In the genomic region with DNA sequence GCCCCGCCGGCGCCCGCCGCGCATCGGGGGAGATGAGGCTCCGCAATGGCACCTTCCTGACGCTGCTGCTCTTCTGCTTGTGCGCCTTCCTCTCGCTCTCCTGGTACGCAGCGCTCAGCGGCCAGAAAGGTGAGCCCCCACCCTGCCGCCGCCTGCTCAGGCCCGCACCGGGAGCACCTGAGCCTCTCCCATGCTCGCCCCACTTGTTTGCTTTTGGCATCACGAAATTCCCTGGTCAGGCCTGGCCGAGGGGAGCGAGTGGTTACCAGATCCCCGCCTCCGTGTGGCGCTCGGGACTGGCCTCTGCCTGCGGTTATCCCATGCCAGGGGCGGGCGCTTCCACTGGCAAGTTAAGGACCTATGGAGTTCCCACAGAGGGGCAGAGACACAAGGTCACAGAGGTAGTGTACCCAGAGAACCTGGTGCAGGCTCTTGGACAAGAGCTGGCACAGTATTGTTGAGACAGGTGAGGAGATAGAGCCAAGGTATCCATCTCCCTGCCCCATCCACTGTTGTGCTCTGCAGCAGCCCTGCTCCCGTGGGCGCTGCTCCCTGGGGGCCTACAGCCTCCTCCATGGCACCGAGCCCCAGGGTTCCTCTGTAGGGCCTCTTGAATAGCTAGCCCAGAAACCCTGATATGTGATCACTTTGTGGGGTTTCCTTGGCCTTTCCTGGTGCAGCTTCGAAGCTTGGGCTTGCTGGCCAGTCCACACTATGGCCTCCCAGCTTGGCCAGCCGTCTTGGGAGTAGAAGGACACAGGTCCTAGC, we compare ENCODE assay signal across 7 mouse cellular contexts. TPM values are rescaled to one million over a fixed set of nuclear protein-coding genes. Genes with fewer than 3 reads are reported as not detected.
DNase-seq lines count a peak whose midpoint lies in the region; ATAC-seq and TF ChIP-seq lines count a peak whose summit lies in the region.

No protein-coding gene starts in this region.

- no peak for TF ChIP-seq CTCF in CH12.LX (conservative IDR thresholded peaks at IDR 0.05 in 1 of 2, IDR thresholded peaks at IDR 0.05 in 1 of 2; ENCODE audit: low read depth in 2 of 2, low read length in 2 of 2)

- H3K36me3 ChIP-seq in CH12.LX (replicated peaks in 1 of 2; ENCODE audit: control insufficient read depth in 1 of 2, insufficient read depth in 1 of 2, low read length in 1 of 2): peaks cover 4 to 25% of the 10 kb centered on the region in 2 experiments
- peaks cover 6% of the 10 kb centered on the region; the same call in 1 of the 2 replicates for H3K36me3 ChIP-seq in heart, embryonic 12.5 days

- WGBS in heart, embryonic 12.5 days: 3% methylated on average over 34 of the region's 34 CpGs

- DNase-seq in A20 (ENCODE audit: low read depth, low spot score): peak; percentile 53
- DNase-seq in CH12.LX (ENCODE audit: extremely low read depth): no peak
- peak; percentile 73 to 77 for DNase-seq in cerebellum, postnatal 25 days
- DNase-seq in kidney, postnatal 10 days: peak; percentile 75
- DNase-seq in thymus, postnatal 0 days (ENCODE audit: low spot score): peak; percentile 37

- H3K9me3 ChIP-seq in CH12.LX (replicated peaks; ENCODE audit: low read length): no peaks in the 10 kb centered on the region
- no peaks in the 10 kb centered on the region for H3K9me3 ChIP-seq in heart, embryonic 12.5 days (replicated peaks)

- in situ Hi-C loops in CH12.LX (cut with MboI; ENCODE audit: low pct_ligation_motif_present, low pct_unique_long_range_greater_than_20kb, low sequenced_read_pairs): loop anchor here (5.0 to 10.0 kb wide), 3 partner anchors 63 to 241 kb away; no protein-coding TSS in a partner anchor

- TF ChIP-seq EP300 in CH12.LX (IDR thresholded peaks at IDR 0.05; ENCODE audit: low read length): no peak

- dilution Hi-C loops in CH12.LX (cut with MboI; ENCODE audit: extremely low pct_ligation_motif_present, extremely low pct_unique_long_range_greater_than_20kb, low sequenced_read_pairs): no loop called here

- peaks cover 28 to 77% of the 10 kb centered on the region in 2 experiments for H3K4me1 ChIP-seq in CH12.LX (ENCODE audit: control insufficient read depth in 1 of 2, insufficient read depth in 2 of 2)
- peaks cover 28% of the 10 kb centered on the region for H3K4me1 ChIP-seq in heart, embryonic 12.5 days (replicated peaks)

- peak overlapping the region; percentile 94 for H3K4me2 ChIP-seq in CH12.LX (ENCODE audit: insufficient read depth, low read depth, poor library complexity, severe bottlenecking)
- H3K4me2 ChIP-seq in heart, embryonic 12.5 days: peak overlapping the region; percentile 94

- H3K4me3 ChIP-seq in CH12.LX (replicated peaks in 1 of 3; ENCODE audit: low read depth in 2 of 3, low read length in 2 of 3, poor library complexity in 1 of 3): peak overlapping the region; percentile 67 to 88 (median 74)
- peak overlapping the region; percentile 95 for H3K4me3 ChIP-seq in heart, embryonic 12.5 days

- H3K9ac ChIP-seq in CH12.LX (ENCODE audit: insufficient read depth, low read depth): peak overlapping the region; percentile 85
- H3K9ac ChIP-seq in heart, embryonic 12.5 days: peak overlapping the region; percentile 98

- TF ChIP-seq POLR2A in CH12.LX (IDR thresholded peaks at IDR 0.05; ENCODE audit: low read depth, low read length): no peak

- no peak for TF ChIP-seq RAD21 in CH12.LX (IDR thresholded peaks at IDR 0.05; ENCODE audit: low read depth, low read length)

- ATAC-seq in heart, embryonic 12.5 days (ENCODE audit: insufficient number of reproducible peaks, low FRiP score): peak; percentile 20
- 0 out of 2 replicates have a peak, but pooled peaks have one; percentile 9 for ATAC-seq in megakaryocyte, adult 5-6 weeks (ENCODE audit: poor library complexity, severe bottlenecking)

- no peaks in the 10 kb centered on the region for H3K27me3 ChIP-seq in CH12.LX (replicated peaks)
- peaks cover 22% of the 10 kb centered on the region for H3K27me3 ChIP-seq in heart, embryonic 12.5 days (replicated peaks)

- H3K79me2 ChIP-seq in CH12.LX (replicated peaks; ENCODE audit: control insufficient read depth, extremely low read depth, insufficient read depth, poor library complexity, severe bottlenecking): no peaks in the 10 kb centered on the region; the same call in 1 of the 2 replicates

- no peak overlapping the region for H3K27ac ChIP-seq in CH12.LX (ENCODE audit: insufficient read depth, low read depth)
- H3K27ac ChIP-seq in heart, embryonic 12.5 days (ENCODE audit: poor library complexity, severe bottlenecking): peak overlapping the region; percentile 75

TF ChIP-seq in CH12.LX, 34 proteins besides CTCF, POLR2A, EP300 and RAD21:
- TF ChIP-seq MEF2A (IDR thresholded peaks at IDR 0.05; ENCODE audit: borderline replicate concordance, low read depth, low read length) (0 out of 2 replicates have a peak, but pooled peaks have one; percentile 11), NRF1 (IDR thresholded peaks at IDR 0.05; ENCODE audit: low read depth, low read length) (no peak), NELFE (IDR thresholded peaks at IDR 0.05; ENCODE audit: low read depth, low read length) (no peak), MAZ (IDR thresholded peaks at IDR 0.05; ENCODE audit: low read depth, low read length) (0 out of 2 replicates have a peak, but pooled peaks have one; percentile 24), SIN3A (IDR thresholded peaks at IDR 0.05; ENCODE audit: low read length) (peak; percentile 28; the same call in 1 of the 2 replicates), MXI1 (IDR thresholded peaks at IDR 0.05; ENCODE audit: low read depth, low read length) (peak; percentile 48)
TF ChIP-seq in CH12.LX: peak in this region for 4.

RNA-seq across cellular contexts. Expression of a gene that starts 12.6 kb away (rescaled TPM):
- 1.1 and 1.4 TPM in 2 replicates for total RNA-seq in CH12.LX (2012; rRNA removed)
- total RNA-seq in CH12.LX (2014; rRNA removed): 0.47 TPM in 1 of 2 replicates, not detected in the other
- 2.0 and 3.1 TPM in 2 replicates for polyA plus RNA-seq in CH12.LX (2012; ENCODE audit: insufficient read length, low read depth)
- polyA plus RNA-seq in heart, embryonic 12.5 days (2016; fragmentation: Nextera tagmentation; extraction: Ambion mirVana): 0.63 and 0.70 TPM in 2 replicates
- total RNA-seq in megakaryocyte, adult 5-6 weeks (2015): not detected in 2 replicates
- total RNA-seq in megakaryocyte, adult 5-6 weeks (2017): 0.66 TPM in 1 of 2 replicates, not detected in the other
- 3.5 and 3.7 TPM in 2 replicates for polyA plus RNA-seq in thymus, postnatal 0 days (2015; fragmentation: Nextera tagmentation; extraction: Ambion mirVana)

RNA-seq across cellular contexts. Expression of a gene that starts 15.1 kb away (rescaled TPM):
- total RNA-seq in CH12.LX (2012; rRNA removed) (12.8 and 16.2 TPM in 2 replicates), CH12.LX (2014; rRNA removed) (4.2 and 4.6 TPM in 2 replicates)
- polyA plus RNA-seq in CH12.LX (2012; ENCODE audit: insufficient read length, low read depth): 27.2 and 27.4 TPM in 2 replicates
- 35.4 and 39.3 TPM in 2 replicates for polyA plus RNA-seq in heart, embryonic 12.5 days (2016; fragmentation: Nextera tagmentation; extraction: Ambion mirVana)
- 17.1 and 22.2 TPM in 2 replicates for total RNA-seq in megakaryocyte, adult 5-6 weeks (2015)
- 9.1 and 12.1 TPM in 2 replicates for total RNA-seq in megakaryocyte, adult 5-6 weeks (2017)
- 8.6 and 11.8 TPM in 2 replicates for polyA plus RNA-seq in thymus, postnatal 0 days (2015; fragmentation: Nextera tagmentation; extraction: Ambion mirVana)

RNA-seq across cellular contexts. Expression of a gene that starts 15.2 kb away (rescaled TPM):
- total RNA-seq in CH12.LX (2012; rRNA removed) (311 and 456 TPM in 2 replicates), CH12.LX (2014; rRNA removed) (198 and 202 TPM in 2 replicates)
- 579 and 599 TPM in 2 replicates for polyA plus RNA-seq in CH12.LX (2012; ENCODE audit: insufficient read length, low read depth)
- 209 and 210 TPM in 2 replicates for polyA plus RNA-seq in heart, embryonic 12.5 days (2016; fragmentation: Nextera tagmentation; extraction: Ambion mirVana)
- total RNA-seq in megakaryocyte, adult 5-6 weeks (2015): 51.8 and 56.7 TPM in 2 replicates
- total RNA-seq in megakaryocyte, adult 5-6 weeks (2017): 298 and 386 TPM in 2 replicates
- 233 and 246 TPM in 2 replicates for polyA plus RNA-seq in thymus, postnatal 0 days (2015; fragmentation: Nextera tagmentation; extraction: Ambion mirVana)

RNA-seq across cellular contexts. Expression of a gene that starts 51.6 kb away (rescaled TPM):
- 30.4 and 36.7 TPM in 2 replicates for total RNA-seq in CH12.LX (2012; rRNA removed)
- total RNA-seq in CH12.LX (2014; rRNA removed): 26.7 and 29.7 TPM in 2 replicates
- 22.5 and 22.8 TPM in 2 replicates for polyA plus RNA-seq in CH12.LX (2012; ENCODE audit: insufficient read length, low read depth)
- polyA plus RNA-seq in heart, embryonic 12.5 days (2016; fragmentation: Nextera tagmentation; extraction: Ambion mirVana): 10.1 and 11.6 TPM in 2 replicates
- total RNA-seq in megakaryocyte, adult 5-6 weeks (2015): 7.6 and 9.2 TPM in 2 replicates
- 7.5 and 11.6 TPM in 2 replicates for total RNA-seq in megakaryocyte, adult 5-6 weeks (2017)
- 13.1 and 15.3 TPM in 2 replicates for polyA plus RNA-seq in thymus, postnatal 0 days (2015; fragmentation: Nextera tagmentation; extraction: Ambion mirVana)
